Mouse (Mus musculus) left cerebral cortex, adult 8-10 months (tissue): ENCODE measurements around the gene Iqcm. TPM values are rescaled to one million over a fixed set of nuclear protein-coding genes. Genes with fewer than 3 reads are reported as not detected.
"Not testable (repeated sequence)": the region's sequence is repeated elsewhere in the genome, so short reads cannot be mapped to it uniquely, and the experiment has no call there.

Experiments
- DNase-seq, 2 experiments: peaks; one replicate each; pipeline ENCODE4 v3.0.0; 2022; ENCODE audit warnings: low spot score in 2 of 2
- total RNA-seq, 4 experiments: library from RNA; stranded (reverse); gene quantifications; 2 replicates each; pipeline ENCODE4 v1.2.4; 2022

Iqcm gene
- total RNA-seq = under 1 TPM; 0.21 to 0.40 (median 0.32) TPM

DNA sequence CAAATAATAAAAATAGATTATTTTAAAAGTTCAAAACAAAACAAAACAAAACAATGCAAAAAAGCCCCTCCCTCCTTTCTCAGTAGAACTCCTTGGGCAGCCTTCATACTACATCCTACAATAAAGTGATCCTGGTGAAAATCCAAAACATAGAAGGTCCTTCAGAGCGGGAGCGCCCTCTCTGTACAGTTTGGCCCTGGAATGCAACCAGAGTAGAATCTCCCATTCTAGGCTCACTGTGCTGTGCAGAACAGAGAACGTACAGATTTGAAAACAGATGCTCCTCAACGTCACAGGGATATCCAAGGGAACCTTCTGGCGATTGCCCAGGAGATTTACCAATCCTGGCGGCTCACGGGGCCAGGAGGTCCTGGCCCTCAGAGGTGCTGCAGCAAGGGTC, at the start of gene Iqcm:
Gene Iqcm (plus strand): TSS at position 301 of the 400 bp plus-strand sequence.
- no peak for DNase-seq

DNA sequence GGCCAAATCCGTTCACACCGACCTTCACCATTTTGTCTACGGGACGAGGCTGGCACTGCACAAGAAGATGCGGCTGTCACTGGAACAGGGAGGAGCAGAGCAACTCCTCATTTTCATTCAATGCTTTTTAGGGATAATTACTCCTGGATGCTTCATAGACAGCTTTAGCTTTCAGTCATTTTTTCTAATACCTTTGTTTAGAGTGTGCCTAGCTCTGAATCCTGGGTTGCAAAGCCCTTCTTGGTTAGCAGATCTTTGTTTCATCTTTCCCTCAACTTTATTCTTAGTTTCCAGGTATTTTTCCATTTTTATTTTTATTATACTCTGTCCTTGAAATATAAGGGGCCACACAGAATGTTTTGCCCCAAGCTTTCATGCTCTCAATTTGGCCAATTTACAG, 42.0 kb upstream of the Iqcm start, which contains the start of gene Gm10358:
Gene Gm10358 (minus strand): TSS at position 101 of the 400 bp plus-strand sequence.
- DNase-seq = no peak

DNA sequence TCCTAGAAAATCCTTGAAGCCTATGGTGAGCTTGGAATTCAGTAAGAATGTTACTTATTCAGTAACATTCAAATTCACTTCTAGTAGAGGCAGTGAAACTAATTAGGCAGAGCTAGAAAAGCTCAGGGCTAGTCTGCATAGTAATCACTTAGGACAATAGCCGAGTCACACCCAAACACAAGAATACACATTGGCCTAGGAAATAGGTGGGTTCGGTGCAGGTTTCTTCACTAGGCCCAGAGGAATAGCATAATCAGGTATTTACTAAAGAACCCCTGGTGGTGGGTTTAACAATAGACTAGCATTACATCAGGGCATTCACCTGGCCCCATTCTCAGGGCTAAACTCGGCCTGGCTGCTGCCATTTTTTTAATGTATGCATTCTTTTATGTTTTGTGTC, 32.8 kb upstream of the Iqcm start:
- DNase-seq = not testable (repeated sequence)

DNA sequence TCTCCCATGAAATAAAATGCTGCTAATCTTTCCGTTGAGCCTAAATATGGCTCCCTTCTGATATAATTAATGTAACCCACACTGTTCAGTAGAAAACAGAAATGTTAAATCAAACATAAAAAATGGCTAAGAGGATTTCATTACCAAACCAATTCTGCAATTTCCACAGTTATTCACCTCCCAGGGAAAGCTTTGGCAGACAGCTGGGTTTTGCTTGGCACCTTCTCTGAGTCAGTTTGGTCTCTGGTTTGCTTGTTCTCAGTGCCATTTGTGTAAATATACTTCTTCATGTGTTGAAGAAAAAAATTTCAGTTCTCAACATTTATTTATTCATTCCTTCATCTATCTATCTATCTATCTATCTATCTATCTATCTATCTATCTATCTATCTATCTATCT, 28.3 kb downstream of the Iqcm start:
- no peak for DNase-seq

DNA sequence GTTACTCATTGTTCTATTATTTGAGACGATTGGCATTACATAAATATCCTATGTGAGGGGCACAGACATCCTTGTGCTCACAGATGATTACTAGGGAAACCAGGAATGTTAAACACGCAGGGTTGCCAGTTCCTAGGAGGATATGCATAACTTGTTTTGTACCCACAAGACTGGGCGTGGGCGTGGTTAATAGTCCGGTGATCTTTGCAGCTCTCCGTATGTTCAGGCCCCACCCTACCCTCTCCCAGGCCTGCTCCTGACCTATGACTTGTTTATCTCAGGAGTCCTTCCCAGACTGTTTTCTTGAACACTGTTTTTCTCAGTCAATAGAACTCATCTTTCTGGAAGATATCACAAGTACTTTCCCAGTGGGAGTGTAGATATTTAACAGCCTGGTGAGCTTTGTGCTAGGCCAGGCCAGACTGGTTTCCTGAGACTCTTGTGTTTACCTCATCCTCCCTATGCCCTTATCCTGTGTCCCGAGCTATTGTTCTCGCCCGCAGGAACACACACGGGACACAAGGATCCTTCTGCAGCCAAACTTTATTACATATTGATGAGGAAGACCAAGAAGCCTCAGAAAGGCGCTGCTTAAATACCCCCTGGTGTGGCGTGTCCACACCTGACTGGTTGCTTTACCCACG, 40.7 kb downstream of the Iqcm start:
- no peak for DNase-seq

DNA sequence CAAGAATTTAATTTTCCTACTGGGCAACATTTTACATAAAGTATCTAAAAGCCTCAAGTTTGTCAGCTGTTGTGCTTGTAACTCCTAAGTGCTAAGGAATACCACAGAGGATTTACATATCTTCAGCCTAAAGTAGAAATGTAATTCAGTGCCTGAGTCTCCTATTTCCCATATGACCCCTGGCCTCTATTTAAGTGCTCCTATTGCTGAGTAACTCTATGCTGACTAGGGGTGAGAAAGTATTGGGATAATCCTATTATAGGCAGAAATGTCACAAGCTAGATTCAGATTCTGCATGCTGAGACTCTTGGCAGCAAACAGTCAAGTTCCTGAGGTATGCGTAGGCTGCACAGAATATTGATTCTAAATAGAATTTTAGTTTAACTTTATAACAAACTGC, 60.8 kb downstream of the Iqcm start:
- DNase-seq = no peak

DNA sequence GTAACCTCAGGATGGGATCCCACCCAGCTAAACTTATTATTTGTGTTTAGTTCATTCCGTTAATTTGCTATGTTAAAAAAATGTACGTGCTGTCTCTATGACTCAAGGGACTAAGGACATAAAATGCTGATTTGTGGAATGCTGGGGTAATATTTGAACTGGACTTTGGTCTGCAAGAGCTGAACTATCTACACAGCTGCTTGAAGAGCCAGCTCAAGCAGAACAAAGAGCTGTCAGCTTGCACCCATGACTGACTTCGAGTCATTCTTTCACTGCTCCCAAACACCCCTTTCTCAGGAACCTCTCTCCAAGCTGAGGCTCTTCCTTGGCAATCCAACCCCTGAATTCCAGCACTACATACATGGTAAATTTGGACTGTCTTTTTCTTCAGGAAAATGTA, 65.3 kb downstream of the Iqcm start:
- no peak for DNase-seq

DNA sequence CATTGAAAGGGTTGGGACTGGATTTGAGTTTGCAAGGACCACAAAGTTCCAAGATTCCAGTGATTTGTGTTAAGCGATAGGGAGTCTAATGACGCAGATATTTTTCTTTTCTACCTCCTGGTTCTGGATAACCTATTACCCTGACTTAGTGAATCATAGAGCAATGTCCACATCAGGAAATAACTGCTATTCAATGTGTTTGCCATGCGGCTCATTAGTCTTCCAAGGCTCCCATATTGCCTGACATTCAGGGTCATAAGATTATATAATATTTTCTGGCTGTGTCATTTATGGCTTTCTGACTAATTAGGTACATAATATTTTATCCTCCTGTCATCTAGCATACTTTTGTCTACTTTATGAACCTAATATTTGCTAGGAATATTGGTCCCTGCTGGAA, 100.8 kb downstream of the Iqcm start:
- no peak for DNase-seq

DNA sequence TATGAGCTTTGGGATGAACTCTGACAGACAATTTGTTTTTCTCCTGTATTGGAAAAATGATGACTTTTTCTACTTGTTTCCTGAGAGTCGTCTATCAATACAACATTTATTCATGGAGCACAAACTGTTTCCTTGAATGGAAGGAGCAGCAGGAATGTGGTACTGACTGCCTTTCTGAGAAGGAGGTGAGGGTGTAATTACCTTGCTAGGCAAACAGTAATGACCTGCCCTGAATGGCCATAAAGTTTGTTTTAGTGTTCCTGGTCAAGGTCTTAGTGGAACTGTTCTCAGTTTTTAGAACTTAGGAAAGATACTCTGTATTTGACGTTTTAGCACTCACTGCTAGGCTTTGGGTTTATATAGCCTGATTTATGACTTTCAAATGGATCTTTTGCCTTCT, 147.8 kb downstream of the Iqcm start:
- no peak for DNase-seq

DNA sequence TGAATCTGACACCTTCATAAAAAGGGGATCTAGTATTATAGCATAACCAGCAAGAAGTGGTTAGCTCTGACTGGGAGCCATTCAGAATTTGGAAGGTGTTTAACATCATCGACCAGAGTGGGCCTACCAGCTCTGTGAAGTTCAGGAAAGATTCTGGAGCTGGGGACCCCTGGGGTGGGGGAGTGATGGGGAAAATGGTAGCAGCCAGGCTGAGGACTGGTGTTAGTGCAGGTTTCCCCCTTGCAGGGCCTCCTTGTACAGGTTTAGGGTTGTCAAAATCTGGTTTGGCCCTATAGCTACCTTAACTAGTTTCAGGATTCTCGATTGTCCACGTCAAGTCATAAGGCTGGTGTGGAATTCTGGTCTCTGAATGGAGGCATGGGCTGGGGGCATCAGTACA, 194.5 kb downstream of the Iqcm start:
- no peak for DNase-seq

DNA sequence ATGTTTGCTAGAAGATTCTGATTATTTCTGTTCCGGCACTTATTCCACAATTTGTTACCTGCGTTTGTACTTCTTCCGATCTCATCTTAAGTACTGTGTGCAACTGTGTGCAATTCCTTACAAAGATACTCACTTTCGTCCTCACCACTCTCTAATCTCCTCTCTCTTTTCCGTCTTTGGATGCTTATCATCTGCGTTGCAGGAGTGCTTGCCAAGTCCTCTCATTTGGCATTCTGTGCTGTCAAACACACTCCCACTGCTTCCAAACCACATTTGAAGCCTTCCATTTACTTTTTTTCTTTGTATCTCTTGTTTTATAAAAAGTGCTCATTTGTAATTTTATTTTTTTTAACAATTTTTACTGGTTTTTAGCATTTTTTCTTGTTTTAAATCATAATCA, 210.8 kb downstream of the Iqcm start:
- peak in 1 of 2 experiments; percentile 15 for DNase-seq

DNA sequence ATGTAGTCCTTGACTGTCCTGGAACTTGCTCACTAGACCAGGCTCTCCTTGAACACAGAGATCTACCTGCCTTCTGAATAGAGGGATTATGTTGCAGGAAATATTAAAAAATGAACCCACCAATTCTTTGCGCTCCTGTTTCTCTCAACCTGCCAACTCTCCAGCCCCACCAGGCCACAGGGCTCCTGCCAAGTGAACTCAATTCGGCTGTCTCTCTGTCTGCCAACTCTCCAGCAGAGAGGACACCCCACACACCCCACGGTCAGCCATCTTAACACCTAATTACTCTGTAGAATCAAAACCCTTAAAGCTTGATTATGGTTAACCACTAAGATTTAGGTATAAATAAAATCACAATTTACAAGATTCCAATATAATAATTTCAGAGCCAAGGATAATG, 298.1 kb downstream of the Iqcm start:
- DNase-seq = no peak

DNA sequence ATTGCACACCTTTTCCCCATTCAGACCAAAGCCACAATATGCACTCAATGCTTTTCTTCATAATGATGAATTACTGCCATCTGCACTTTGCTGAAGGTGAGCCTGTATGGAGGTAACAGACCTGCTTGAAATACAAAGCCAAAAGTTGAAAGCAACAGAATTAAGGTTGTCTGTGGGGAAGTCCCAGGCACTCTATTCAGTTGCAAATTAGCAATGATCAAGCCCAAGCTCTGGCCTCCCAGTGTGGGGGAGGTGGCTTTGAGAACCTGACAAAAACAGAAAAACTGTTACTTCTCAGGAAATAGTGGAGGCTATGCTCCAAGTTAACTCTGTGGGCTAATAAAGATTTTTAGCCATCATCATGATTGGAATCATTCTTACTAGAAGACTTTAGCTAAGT, 307.1 kb downstream of the Iqcm start:
- DNase-seq = no peak

DNA sequence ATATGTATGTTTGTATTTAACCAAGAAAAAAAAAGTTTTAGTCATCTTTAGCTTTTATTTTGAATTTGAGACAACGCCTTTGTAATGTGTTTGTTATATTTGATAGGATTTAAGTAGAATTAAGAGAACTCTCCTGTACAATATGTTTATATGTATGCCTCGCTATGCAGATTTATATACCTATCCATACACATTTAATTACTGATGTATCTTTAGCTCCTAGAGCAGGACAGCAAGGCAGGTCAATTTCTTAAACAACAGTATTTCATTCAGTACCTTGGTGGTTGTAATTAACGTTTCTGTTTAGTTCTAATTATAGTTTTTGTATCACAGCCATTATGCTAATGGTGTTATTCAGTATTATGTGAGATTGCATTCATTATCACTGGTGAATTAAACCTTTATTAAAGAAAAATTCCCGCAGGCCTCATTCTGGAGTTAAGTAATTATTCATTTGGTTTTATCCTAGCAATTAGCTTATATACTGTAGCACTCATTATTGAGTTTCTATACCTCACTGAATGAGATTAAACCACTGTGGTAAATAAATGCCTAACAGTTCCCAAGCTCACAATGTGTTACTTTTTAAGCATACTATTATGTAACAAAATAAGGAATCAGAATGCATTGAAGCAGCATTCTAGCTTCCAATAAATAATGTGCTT, 380.1 kb downstream of the Iqcm start:
- no peak for DNase-seq

DNA sequence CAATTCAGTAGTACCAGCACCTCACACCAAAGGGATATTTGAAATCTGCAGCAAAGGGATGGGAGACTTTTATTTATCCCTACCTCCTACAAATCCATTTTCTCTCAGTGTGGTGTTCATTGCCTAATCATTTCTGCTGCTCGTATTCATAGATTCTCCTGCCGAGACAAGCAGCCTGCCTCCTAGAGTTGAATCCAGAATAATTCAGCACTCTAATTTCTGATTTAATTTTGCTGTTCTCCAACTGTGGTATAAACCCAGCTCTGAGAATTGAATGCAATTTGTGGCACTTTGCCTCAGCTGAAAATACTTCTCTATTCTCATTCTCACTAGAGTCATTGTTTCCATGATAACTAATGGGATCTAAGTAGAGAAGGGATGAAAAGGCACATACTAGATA, 386.8 kb downstream of the Iqcm start:
- DNase-seq = no peak

DNA sequence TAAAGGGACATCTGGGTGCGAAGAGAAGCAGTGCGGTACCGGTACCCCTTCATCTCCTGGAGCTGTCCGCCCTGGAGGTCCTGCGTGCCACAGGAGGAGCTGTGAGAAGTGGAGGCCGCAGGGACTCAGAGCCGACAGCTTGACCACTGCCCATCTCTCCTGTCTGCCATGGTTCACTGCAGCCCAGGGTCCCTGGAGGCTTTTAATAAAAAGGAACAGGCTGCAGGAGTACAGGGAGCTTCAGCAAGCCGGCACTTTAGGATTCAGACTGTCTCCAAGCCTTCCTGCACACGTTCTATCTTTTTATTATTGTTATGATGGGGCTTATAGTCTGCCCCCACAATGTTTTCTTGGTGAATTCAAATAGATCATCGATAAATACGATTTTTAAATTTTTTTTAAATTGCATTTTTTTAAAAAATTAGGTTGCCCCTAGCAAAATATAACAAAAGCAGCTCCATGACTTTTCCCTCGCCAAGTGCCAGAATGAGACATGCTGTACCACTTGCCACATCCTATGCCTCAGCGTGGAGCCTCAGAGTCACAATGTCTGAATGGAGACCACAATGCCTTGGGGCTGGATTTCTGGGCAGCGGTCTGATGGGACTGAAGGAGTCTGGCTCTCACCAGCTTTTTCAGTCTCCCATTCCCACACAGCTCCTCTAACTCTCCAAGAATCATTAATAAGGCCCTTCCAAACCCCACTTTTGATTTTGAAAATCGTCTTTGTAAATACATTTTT, 469.3 kb downstream of the Iqcm start:
- DNase-seq = no peak

DNA sequence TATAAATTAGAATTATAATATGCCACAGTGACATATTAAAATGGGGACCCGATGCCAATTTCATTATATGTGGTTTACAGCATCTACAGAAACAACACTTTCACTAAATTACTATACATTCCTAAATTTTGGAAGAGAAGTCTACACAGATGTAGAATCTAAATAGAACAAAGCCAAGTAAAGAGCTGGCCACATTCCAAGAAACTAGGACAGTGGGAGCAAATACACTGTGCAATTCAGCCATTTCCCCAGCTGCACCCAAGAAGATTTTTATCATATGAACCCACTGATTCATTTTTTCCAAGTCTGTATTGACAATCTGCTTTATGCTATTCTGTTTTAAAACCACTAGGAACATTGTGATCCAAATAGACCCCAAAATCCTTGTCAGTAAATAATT, 500.7 kb downstream of the Iqcm start:
- DNase-seq = no peak

DNA sequence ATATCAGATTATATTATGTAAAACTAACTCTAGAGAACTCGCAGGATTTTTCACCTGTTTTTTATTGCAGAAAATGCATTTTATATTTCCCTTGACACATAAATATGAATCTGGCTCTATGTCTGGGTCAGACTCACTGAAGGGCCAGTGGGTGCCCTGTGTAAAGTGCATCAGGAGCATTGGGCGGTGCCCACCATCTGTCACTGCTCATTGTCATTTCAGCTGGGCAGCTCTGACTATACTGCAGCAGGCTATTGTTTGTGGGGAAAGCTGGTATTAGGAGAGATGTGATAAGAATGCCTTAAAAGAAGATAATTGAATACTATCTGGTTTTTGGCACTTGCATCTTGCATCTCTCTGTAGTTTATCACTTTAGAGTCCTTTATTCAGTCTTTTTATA, 507.5 kb downstream of the Iqcm start:
- DNase-seq = no peak

DNA sequence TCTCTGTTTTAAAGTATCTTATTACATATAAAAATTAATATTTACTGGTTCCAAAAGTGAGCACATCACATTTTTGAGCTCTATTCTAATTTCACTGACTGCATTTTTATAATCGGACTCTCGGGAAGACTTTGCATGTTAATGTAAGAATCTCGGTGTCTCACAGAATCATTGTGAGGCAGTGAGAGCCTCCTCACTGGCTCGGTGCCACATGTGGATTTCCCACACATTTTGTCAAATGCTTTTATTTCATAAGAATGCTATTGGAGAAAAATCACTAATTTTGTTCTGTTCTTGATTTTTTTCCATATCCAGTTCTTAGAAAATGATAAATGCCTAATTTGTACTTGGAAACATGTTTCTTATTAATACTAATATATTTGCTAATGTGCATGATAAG, 570.0 kb downstream of the Iqcm start:
- DNase-seq = no peak
